Mouse (Mus musculus) brown adipose tissue, adult 24 weeks (tissue): ENCODE data around the gene Nfkbiz. TPM values are rescaled to one million over a fixed set of nuclear protein-coding genes. Genes with fewer than 3 reads are reported as not detected.

Experiments used
- H3K27ac ChIP-seq: fragments of 200-500 bp; replicated peaks from 2 replicates; pipeline ENCODE4 v1.5.1; 2012; ENCODE audit warnings: low read depth, mild to moderate bottlenecking, low read length
- H3K4me1 ChIP-seq: fragments of 200-500 bp; 2 replicates; pipeline ENCODE4 v1.6.1; 2012; ENCODE audit warnings: low read length, mixed read lengths; ENCODE audit not compliant: control insufficient read depth, insufficient read depth, insufficient read length
- H3K4me3 ChIP-seq: fragments of 200-500 bp; 2 replicates; pipeline ENCODE4 v1.5.1; 2012; ENCODE audit warnings: low read depth, mild to moderate bottlenecking, low read length, moderate library complexity; ENCODE audit not compliant: insufficient read depth
- polyA plus RNA-seq: library from polyadenylated mRNA; stranded (reverse); fragments of >200 nt; gene quantifications from 2 replicates; pipeline ENCODE4 v1.2.4, GENCODE M21; 2012; ENCODE audit not compliant: missing spikeins, insufficient read depth, insufficient read length

Gene Nfkbiz
- polyA plus RNA-seq, 1 experiment = 6.9 TPM

DNA sequence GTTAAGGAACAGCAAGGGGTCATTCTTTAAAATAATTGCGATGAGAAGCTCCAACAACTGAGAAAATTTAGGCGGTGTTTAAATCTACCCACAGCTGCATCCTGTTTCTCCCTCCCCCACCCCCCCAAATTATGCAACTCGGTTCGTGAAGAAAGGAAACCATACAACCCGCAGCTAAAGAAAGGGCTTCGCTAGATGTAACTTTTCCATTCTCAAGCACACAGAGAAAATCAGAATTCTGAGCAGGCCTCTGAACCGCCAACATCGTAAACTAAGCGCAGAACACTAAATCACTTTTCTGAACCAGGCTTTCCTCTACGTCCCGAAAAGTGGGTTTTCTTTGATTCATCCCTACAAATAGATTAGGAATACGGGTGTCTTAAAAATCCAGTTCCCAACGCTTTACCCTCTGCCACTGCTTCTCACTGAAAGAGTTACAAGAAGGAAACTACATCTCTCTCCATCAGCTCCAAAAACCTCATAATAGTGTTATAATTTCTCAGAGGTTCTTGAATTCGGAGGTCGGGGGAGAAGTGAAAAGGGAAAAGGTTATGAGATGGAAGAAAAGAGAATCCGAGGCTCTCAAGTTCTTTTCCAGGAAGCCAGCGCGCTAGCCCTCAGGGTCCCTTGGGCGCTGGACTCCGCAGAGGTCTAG is 17.7 kb downstream of the Nfkbiz start:
- peak overlapping the region; percentile 97 for H3K4me3 ChIP-seq

GRCm38 (mm10) chr16:55820161-55820915 is 18.4 kb downstream of the Nfkbiz start:
- Histone ChIP-seq H3K4me1 (peaks cover 2% of the 10 kb centered on the region; the same call in 1 of the 2 replicates), H3K27ac (peak overlapping the region; percentile 95), H3K4me3 (peak overlapping the region; percentile 97)

More for the DNA sequence above, 17.7 kb downstream of the Nfkbiz start:
- Histone ChIP-seq H3K27ac (peak overlapping the region; percentile 95), H3K4me1 (peaks cover 2% of the 10 kb centered on the region; the same call in 1 of the 2 replicates)

- peak overlapping the region; percentile 51 for H3K27ac ChIP-seq
- peaks cover 2% of the 10 kb centered on the region; the same call in 1 of the 2 replicates for H3K4me1 ChIP-seq
Observed at GRCm38 (mm10) chr16:55819186-55819861, 19.4 kb downstream of the Nfkbiz start.

GRCm38 (mm10) chr16:55817717-55818515 is 20.8 kb downstream of the Nfkbiz start:
- Histone ChIP-seq H3K4me1 (peaks cover 2% of the 10 kb centered on the region; the same call in 1 of the 2 replicates), H3K27ac (no peak overlapping the region), H3K4me3 (no peak overlapping the region)

More at GRCm38 (mm10) chr16:55819186-55819861, 19.4 kb downstream of the Nfkbiz start:
- H3K4me3 ChIP-seq = peak overlapping the region; percentile 62

DNA sequence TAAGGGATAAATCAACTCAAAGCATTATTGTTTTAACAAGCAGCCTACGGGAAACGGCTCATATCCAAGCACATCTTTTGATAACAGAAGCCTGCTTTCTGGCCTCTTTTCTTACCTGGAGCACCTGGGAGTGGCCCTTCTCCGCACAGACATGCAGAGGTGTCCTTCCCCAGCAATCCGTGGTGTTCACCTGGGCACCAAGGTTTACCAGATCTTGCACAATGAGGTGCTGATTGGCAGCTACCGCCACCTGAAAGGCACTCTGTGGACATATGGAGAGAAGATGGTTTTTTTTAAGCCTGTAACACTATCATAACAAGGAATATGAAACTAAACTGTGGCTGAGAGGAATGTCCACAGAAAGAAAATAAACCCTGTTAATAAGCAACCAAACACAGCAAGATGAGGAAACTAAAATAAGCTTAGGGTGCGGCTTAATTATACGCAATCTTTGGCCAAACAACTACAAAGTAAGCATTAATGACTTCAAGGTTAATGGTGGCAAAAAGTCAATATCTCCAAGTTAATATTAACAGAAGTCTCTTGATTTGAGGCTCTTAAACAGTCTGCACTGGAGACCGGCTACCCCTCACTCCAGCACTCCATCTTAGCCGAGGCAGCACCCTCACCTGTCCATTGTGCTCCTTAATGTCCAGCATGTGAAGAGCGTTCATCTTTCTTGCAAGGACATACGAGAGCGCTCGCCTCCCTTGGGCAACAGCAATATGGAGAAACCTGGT is 22.3 kb downstream of the Nfkbiz start:
- H3K27ac ChIP-seq = no peak overlapping the region

DNA sequence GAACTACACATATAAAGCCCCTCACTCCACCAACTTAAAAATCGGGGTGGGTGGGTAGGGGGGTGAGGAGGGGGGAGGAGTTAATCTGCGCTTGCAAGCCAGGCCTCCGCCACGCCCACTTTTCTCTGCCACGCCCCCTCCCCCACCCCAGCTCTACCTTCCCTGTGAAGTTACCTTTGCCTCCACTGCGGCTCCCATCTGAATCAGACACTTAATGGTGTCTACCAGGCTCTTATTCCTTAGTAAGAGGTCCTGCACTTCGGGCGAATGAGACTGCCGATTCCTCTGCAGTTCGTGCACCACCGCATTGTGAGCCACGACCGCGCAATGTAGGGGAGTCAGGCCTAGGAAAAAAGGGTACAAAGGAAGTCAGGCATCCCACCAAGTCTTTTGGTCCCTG is 23.2 kb downstream of the Nfkbiz start:
- no peak overlapping the region for H3K4me3 ChIP-seq
- no peak overlapping the region for H3K27ac ChIP-seq
- peaks cover 2% of the 10 kb centered on the region; the same call in 1 of the 2 replicates for H3K4me1 ChIP-seq

More for the DNA sequence above, 22.3 kb downstream of the Nfkbiz start:
- Histone ChIP-seq H3K4me1 (peaks cover 2% of the 10 kb centered on the region; the same call in 1 of the 2 replicates), H3K4me3 (no peak overlapping the region)

DNA sequence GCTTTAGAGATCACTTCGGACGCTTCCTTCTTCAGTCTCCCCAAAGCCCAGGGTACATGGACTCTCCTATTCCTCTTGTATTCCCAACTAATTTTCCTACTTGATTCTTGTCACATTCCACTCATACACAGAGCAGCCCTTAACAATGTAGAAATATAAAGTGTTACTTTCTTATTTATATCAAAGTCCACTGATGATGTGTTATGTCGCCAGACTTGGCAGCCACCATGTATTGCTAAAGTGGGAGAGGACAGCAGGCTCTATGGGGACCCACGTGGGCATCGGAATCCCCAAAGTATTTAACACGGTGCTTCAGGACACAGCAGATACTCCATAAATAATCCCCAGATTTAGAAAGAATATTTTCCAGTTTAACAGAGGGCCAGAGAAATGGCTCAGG is 24.0 kb downstream of the Nfkbiz start:
- no peak overlapping the region for H3K4me3 ChIP-seq
- peak overlapping the region; percentile 33; the same call in 1 of the 2 replicates for H3K27ac ChIP-seq
- peaks cover 2% of the 10 kb centered on the region; the same call in 1 of the 2 replicates for H3K4me1 ChIP-seq

DNA sequence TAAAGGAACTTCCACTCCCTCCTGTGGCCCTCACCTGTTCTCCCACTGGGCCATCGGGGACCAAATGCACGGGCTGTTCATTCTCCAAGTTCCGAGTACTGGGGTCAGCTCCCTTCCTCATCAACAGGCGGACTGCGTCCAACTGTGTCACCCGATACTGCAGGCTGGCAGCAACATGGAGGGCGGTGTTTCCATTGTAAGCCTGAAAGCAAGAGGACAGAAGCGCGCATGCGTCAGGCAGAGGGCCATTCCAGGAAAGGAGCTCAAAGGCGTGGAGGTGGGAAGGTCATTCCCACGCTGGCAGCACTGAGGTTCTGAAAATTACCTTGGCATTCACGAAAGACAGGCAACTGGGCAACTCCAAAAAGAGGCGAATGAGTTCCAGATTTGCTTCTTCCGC is 24.8 kb downstream of the Nfkbiz start:
- Histone ChIP-seq H3K4me1 (no peaks in the 10 kb centered on the region), H3K4me3 (no peak overlapping the region), H3K27ac (0 out of 2 replicates have a peak overlapping the region, but pooled peaks have one; percentile 31)

DNA sequence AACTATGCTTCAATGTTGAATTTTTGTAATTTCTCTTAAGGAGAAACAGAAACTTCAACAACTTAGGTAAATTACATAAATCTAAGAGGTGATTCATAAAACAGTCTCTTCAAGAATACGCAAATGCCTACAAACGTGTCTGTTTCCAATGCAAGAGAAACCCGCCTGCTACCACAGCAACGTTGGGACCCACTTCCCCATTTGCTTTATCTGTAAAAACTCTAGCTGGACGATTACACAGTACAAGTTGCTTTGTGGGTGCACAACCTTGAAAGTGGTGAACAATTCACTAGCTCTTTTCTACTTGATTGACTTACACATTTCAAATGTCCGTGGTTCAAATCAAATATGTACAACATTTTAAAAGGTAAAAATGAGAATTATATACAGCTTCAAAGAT is 26.9 kb downstream of the Nfkbiz start:
- Histone ChIP-seq H3K27ac (no peak overlapping the region), H3K4me3 (no peak overlapping the region), H3K4me1 (peaks cover 3% of the 10 kb centered on the region; the same call in 1 of the 2 replicates)

- H3K27ac ChIP-seq = no peak overlapping the region
- no peak overlapping the region for H3K4me3 ChIP-seq
- peaks cover 3% of the 10 kb centered on the region; the same call in 1 of the 2 replicates for H3K4me1 ChIP-seq
Observed at GRCm38 (mm10) chr16:55809779-55810514, 28.8 kb downstream of the Nfkbiz start.

GRCm38 (mm10) chr16:55809345-55809744 is 29.4 kb downstream of the Nfkbiz start:
- no peak overlapping the region for H3K4me3 ChIP-seq
- H3K4me1 ChIP-seq = peaks cover 3% of the 10 kb centered on the region; the same call in 1 of the 2 replicates
- no peak overlapping the region for H3K27ac ChIP-seq

DNA sequence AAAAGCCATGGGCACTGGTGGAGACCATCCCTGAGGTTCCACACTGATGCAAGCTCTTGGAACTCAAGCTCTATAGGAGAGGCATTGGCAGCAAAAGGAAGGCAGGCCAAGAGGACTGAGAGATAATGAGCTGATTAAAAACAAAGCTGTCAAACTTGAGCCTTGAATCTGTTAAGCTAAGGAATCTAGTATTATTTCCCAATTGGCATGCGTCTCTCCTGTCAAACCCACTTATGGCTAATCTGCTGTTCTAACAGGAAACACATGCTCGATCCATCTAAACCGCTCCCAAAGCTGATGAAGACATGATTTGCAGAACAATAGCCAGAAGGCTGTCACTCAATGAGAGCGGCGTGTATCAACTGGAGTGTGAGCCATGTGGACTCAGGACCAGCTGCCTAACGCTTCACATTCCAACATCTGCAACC is 31.2 kb downstream of the Nfkbiz start:
- no peak overlapping the region for H3K27ac ChIP-seq
- H3K4me1 ChIP-seq = peaks cover 3% of the 10 kb centered on the region; the same call in 1 of the 2 replicates
- no peak overlapping the region for H3K4me3 ChIP-seq

DNA sequence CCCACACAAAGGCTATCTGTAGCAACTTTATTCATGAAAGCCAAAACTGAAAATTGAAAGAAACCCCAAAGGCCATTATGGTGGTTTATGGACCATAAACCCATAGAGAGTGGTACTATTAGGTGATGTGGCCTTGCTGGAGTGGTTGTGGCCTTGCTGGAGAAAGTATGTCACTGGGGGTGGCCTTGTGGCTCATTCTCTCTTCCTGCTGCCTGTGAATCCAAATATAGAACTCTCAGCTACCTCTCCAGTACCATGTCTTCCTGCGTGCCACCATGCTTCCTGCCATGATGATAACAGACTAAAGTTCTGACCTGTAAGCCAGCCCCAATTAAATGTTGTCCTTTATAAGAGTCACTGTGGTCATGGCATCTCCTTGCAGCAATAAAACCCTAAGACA is 33.9 kb downstream of the Nfkbiz start:
- peaks cover 3% of the 10 kb centered on the region; the same call in 1 of the 2 replicates for H3K4me1 ChIP-seq
- no peak overlapping the region for H3K27ac ChIP-seq
- no peak overlapping the region for H3K4me3 ChIP-seq
